Mouse (Mus musculus) midbrain, embryonic 14.5 days (tissue): ENCODE results near the gene Klf16. TPM values are rescaled to one million over a fixed set of nuclear protein-coding genes. Genes with fewer than 3 reads are reported as not detected.

Source experiments
- ATAC-seq: fragments of 200-750 bp; cut with Nextera tagmentation; 2 replicates; pipeline ENCODE4 v1.8.0; 2017; ENCODE audit warnings: moderate number of reproducible peaks, moderate library complexity; ENCODE audit not compliant: low FRiP score, low TSS enrichment
- DNase-seq: peaks from one replicate; pipeline ENCODE4 v3.0.0-alpha.2; 2015
- H3K27ac ChIP-seq: fragments of 300-500 bp; sonication (generic); replicated peaks from 2 replicates; pipeline ENCODE4 v1.5.1; 2014; ENCODE audit warnings: mild to moderate bottlenecking, low read depth, low read length, moderate library complexity
- H3K27me3 ChIP-seq: fragments of 300-500 bp; sonication (generic); 2 replicates; pipeline ENCODE4 v1.6.1; 2014; ENCODE audit warnings: low read length, control low read depth, mixed read lengths; ENCODE audit not compliant: control insufficient read depth, insufficient read depth
- H3K36me3 ChIP-seq: fragments of 300-500 bp; sonication (generic); 2 replicates; pipeline ENCODE4 v1.6.1; 2014; ENCODE audit warnings: low read length, control low read depth; ENCODE audit not compliant: control insufficient read depth, insufficient read depth
- H3K4me1 ChIP-seq: fragments of 300-500 bp; sonication (generic); 2 replicates; pipeline ENCODE4 v1.6.1; 2014; ENCODE audit warnings: mild to moderate bottlenecking, antibody characterized with exemption, low read length, control low read depth; ENCODE audit not compliant: control insufficient read depth, insufficient read depth
- H3K4me2 ChIP-seq: fragments of 300-500 bp; sonication (generic); 2 replicates; pipeline ENCODE4 v1.6.1; 2014; ENCODE audit warnings: mild to moderate bottlenecking, low read length, moderate library complexity
- H3K4me3 ChIP-seq: fragments of 300-500 bp; sonication (generic); replicated peaks from 2 replicates; pipeline ENCODE4 v1.5.1; 2014; ENCODE audit warnings: low read depth, low read length
- H3K9ac ChIP-seq: fragments of 300-500 bp; sonication (generic); replicated peaks from 2 replicates; pipeline ENCODE4 v1.6.1; 2014; ENCODE audit warnings: mild to moderate bottlenecking, low read length, moderate library complexity
- H3K9me3 ChIP-seq: fragments of 300-500 bp; sonication (generic); 2 replicates; pipeline ENCODE4 v1.6.1; 2016; ENCODE audit warnings: low read length, control low read depth, mixed read lengths; ENCODE audit not compliant: control insufficient read depth
- WGBS: fragments of 180-500 bp; shearing (Covaris S2); extraction: QIAGEN DNeasy Blood & Tissue Kit; methylation state at CpG from one replicate; pipeline ENCODE4 v1.1.7; 2014; 5-methylcytosine and 5-hydroxymethylcytosine counted together
- polyA plus RNA-seq: library from polyadenylated mRNA; unstranded; fragments of >200 nt; fragmentation: Nextera tagmentation; extraction: Ambion mirVana; gene quantifications from 2 replicates; pipeline ENCODE4 v1.2.1, GENCODE M21; 2014

The Klf16 gene
- 4.9 and 5.0 TPM in 2 replicates for polyA plus RNA-seq

DNA sequence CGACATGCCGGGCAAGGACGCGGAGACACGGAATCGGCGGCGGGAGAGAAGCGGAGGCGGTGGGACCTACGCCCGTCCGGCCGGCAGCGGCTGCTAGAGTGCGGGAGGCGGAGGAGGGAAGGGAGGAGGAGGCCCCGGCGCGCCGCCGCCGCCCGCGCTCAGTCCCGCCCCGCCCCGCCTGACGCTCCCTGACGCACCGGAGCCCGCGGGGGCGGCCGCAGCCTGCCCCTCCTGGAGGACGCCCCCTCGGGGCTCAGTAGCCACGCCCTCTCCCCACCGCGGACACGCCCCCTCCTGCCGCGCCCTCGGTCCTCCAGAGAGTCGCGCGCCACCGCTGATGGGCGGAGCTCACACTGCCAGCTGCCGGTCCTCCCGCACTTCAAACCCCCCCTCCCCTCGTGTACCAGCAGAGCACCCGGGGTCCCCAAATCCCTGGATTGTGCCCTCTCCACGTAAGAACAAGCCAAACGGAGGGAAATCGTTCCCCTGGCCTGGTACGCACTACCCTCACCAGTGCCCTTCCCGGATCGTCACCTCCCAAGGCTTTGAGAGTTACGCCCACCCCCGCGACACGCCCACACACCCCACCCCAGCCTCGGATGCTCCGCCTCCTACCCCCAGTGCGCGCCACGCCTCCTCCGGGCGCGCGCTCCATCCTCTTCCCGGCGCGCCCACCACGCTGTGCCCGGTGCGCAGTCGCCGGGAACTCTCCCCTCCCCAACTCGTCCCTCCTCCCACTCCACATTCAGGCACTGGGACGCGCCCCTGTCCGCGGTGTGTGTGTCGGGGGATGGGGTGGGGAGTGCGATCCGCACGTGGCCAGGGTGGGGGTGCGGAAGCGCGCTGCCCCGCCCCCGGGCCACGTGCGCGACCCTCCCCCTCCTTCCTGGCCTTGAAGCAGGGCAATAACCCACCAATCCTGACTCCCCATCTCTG lies at the start of gene Klf16:
Gene Klf16 (minus strand): TSS at position 127 of the 936 bp plus-strand sequence.
- under 1% methylated on average over 76 of the region's 97 CpGs for WGBS
- peak within 1 kb of the TSS; percentile 80 for H3K4me3 ChIP-seq
- H3K4me1 ChIP-seq: peaks cover 30% of the 10 kb centered on the region
- no peaks in the 10 kb centered on the region for H3K9me3 ChIP-seq
- H3K27me3 ChIP-seq: no peaks in the 10 kb centered on the region
- H3K9ac ChIP-seq: peak within 1 kb of the TSS; percentile 71
- peak within 1 kb of the TSS; percentile 81 for H3K27ac ChIP-seq
- DNase-seq (peak; percentile 93), ATAC-seq (peak; percentile 83)
- H3K4me2 ChIP-seq: peak within 1 kb of the TSS; percentile 91
- H3K36me3 ChIP-seq: peaks cover 3% of the 10 kb centered on the region; the same call in 1 of the 2 replicates

DNA sequence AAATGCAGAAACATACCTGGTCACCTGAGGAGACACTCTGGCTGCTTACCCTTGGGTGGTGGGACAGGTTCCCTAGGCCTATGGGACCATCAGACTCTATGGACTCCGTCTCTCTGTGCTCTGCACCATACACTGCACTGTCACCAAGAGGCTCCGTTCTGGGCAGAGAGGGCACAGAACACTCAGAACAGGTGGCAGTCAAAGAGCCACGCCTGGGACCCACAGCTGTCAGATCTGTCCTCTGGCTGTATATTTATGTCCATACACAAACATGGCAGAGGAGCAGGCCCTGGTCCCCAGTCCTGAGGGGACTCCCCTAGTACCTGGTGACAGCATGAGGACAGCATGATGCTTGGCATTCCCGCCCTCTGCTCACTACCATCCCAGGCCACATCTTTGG lies 48.6 kb upstream of the Klf16 start:
- peaks cover 22% of the 10 kb centered on the region for H3K4me1 ChIP-seq
- 97% methylated on average over 4 of the region's 4 CpGs for WGBS

DNA sequence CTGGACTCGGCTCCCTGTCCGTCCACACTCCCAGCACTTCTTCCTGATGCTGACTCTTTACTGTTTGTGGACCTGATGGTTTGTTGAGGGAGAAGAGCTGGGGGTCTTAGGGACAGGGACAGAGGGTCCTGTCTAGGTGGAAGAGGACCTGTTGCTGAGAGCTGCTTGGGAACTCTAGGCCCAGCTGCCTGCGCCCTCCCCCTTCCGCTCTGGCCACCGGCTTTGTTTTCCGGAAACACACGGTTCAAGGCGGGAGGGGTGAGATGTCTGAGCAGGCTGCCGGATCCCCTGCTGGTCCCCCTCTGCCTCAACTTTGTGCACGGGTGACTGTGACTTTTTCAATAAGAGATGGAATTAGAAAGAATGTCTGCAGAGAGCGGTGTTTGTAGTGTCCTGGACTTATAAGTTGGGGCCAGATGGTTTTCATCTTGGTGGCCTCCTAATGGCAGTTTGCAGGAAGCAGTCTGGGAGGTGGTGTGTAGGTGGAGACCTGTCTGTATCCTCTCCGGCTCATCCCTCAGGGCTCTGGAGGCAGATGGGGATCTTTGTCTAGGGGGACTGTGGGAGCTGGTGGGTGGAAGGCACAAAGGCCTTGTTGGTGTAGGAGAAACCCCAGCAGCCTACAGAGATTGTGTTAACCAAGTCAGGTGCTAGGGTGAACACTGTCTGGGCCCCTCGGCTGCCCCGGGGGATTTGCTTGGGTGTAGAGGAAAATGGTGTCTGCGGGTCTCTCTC lies 46.5 kb upstream of the Klf16 start:
- no peak for ATAC-seq
- Histone ChIP-seq H3K9me3 (no peaks in the 10 kb centered on the region), H3K27ac (peak overlapping the region; percentile 97), H3K4me2 (peak overlapping the region; percentile 98), H3K4me3 (peak overlapping the region; percentile 78), H3K9ac (peak overlapping the region; percentile 86), H3K4me1 (peaks cover 22% of the 10 kb centered on the region), H3K36me3 (no peaks in the 10 kb centered on the region), H3K27me3 (no peaks in the 10 kb centered on the region)
- peak; percentile 28 for DNase-seq
- WGBS: 17% methylated on average over 15 of the region's 15 CpGs

More for the DNA sequence above, 48.6 kb upstream of the Klf16 start:
- ATAC-seq: no peak
- H3K36me3 ChIP-seq: no peaks in the 10 kb centered on the region
- H3K4me3 ChIP-seq: no peak overlapping the region
- no peaks in the 10 kb centered on the region for H3K27me3 ChIP-seq
- no peak overlapping the region for H3K9ac ChIP-seq
- H3K9me3 ChIP-seq: no peaks in the 10 kb centered on the region
- no peak overlapping the region for H3K27ac ChIP-seq
- DNase-seq: no peak
- no peak overlapping the region for H3K4me2 ChIP-seq

DNA sequence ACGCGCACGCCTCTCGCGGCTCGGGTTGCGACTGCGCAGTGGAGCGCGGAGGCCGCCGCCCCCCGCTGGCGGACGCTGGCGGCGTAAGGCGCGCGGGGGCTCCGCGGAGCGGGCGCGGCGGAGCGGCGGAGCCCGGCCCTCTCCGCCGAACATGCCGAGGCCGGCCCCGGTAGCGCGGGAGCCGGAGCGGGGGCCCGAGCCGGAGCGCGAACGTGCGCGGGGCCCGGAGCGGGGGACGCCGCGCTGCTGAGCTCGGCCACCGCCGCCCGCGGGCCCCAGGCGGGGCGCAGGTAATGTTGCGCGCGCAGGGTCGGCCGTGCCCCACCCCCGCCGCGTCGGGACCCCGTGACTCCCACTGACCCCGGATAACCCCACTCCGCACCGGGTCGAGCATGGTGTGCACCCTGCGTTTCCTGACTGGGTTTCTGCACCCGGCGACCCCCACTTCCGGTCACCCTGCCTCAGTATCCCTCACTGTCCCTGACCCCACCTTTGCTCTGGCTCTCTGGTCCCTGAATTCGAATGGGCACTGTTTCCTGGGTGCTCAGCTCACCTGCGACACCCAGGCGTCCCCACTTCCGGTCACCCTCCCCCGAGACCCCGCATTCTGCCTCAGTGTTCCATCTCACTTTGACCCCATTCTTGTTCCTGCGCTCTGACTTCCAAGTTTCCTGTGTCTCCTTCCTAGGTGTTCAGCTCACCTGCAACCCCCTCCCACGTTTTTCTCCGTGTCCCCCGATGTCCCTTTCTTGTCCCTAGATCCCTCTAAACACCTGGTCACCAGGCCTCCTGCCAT lies 45.7 kb upstream of the Klf16 start, which contains the start of gene Csnk1g2:
Gene Csnk1g2 (plus strand): TSS at position 178 of the 796 bp plus-strand sequence.
- whole genome bisulfite sequencing: under 1% methylated on average over 85 of the region's 85 CpGs

DNA sequence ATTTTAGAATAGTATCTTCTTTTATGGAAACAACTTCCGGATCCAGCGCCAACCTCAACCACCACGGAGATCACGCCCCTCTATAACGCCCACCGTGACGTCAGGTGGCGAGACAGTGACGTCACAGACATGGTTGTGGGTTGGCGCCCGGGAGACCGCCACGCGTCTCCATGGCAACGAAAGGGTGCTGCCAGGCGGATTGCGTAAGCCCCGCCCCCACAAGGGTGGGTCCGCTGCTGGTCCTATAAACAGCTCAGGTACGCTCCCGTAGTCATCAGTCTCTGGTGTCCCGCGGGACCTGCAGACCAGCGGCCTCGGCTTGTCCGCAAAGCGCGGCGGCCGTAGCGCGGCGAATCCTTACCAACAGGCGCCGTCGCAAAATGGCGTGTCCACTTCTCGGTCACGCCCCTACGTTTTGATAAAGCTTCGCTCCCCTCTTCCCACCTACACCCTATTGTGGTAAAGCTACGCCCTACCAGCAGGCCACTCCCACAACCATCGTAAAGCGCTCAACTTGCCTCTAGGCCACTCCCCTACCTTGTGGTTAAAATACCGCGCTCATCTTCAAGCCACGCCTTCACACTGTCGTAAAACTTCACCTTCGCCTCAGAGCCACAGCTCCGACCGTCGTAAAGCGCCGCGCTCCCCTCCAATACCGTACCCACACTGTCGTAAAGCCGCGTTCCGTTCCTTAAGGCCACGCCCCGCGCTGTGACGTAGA lies 45.0 kb upstream of the Klf16 start:
- ATAC-seq (peak; percentile 96), DNase-seq (peak; percentile 100)
- H3K9ac ChIP-seq: peak overlapping the region; percentile 86; the same call in 1 of the 2 replicates
- no peaks in the 10 kb centered on the region for H3K27me3 ChIP-seq
- peak overlapping the region; percentile 78 for H3K4me3 ChIP-seq
- peak overlapping the region; percentile 97 for H3K27ac ChIP-seq
- H3K36me3 ChIP-seq: no peaks in the 10 kb centered on the region
- WGBS: under 1% methylated on average over 64 of the region's 64 CpGs
- H3K9me3 ChIP-seq: no peaks in the 10 kb centered on the region
- peak overlapping the region; percentile 98 for H3K4me2 ChIP-seq
- H3K4me1 ChIP-seq: peaks cover 22% of the 10 kb centered on the region

More for the DNA sequence above, 45.7 kb upstream of the Klf16 start, which contains the start of gene Csnk1g2:
- Histone ChIP-seq H3K4me2 (peak within 1 kb of the TSS; percentile 98), H3K27me3 (no peaks in the 10 kb centered on the region), H3K4me3 (peak within 1 kb of the TSS; percentile 78), H3K27ac (peak within 1 kb of the TSS; percentile 97), H3K4me1 (peaks cover 22% of the 10 kb centered on the region), H3K9ac (peak within 1 kb of the TSS; percentile 86), H3K9me3 (no peaks in the 10 kb centered on the region), H3K36me3 (no peaks in the 10 kb centered on the region)
- DNase-seq: no peak
- peak; percentile 6 for ATAC-seq

DNA sequence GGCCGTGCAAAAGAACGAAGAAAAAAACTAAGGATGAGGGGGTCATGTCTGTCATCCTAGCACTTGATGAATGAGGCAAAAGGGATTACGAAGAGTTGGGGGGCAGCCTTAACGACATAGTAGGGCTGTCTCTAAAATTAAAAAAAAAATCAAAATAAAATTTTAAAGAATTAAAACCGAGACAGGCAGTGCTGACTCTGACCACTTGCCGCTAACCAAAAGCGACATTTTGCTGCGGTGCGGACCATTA lies 44.5 kb upstream of the Klf16 start:
- no peaks in the 10 kb centered on the region for H3K9me3 ChIP-seq
- ATAC-seq (no peak), DNase-seq (no peak)
- H3K4me2 ChIP-seq: peak overlapping the region; percentile 66
- no peaks in the 10 kb centered on the region for H3K36me3 ChIP-seq
- H3K4me3 ChIP-seq: peak overlapping the region; percentile 78
- no peaks in the 10 kb centered on the region for H3K27me3 ChIP-seq
- WGBS: 3% methylated on average over 9 of the region's 9 CpGs
- peak overlapping the region; percentile 52 for H3K9ac ChIP-seq
- H3K27ac ChIP-seq: peak overlapping the region; percentile 97
- peaks cover 22% of the 10 kb centered on the region for H3K4me1 ChIP-seq

DNA sequence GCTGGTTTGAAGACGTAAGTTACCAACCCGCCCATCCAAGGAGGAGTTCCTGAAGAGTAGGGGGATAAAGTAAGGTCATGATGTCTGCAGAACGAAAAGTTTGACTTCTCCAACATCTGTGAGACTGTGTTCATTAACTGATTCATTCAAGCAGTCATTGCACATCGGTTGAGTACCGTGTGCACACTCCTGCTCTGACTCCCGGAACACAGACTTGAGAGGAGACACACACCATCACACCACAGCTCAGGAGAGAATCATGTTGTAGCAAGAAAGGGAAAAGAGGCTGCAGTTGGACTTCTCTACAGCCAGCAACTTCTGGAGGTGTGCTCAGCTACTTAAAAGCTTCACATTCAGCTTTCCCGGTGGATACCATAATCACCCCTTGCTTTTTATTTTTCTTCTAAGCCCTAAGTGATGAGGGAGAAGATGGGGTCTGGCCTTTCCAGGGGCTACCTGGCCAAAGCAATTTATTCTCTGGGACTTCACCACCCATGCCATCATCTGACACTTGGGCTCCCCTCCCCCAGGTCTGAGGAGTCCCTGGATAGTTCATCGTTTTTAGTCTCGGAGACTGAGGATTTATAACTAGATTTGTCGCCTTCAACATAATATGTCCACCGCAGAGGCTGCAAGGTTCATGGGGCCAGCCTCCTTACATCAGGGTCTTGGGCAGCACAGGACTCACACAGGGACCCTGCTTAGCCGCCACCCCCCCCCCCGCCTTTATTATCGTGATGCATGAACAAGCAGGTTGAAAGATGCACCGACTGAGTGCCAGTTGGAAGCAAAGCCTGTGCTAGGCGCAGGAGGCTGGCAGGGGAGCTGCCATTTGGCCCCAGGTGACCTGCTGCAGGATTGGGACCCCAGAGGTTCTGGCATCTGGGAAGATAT lies 43.9 kb upstream of the Klf16 start:
- DNase-seq (no peak), ATAC-seq (no peak)
- peaks cover 22% of the 10 kb centered on the region for H3K4me1 ChIP-seq
- peak overlapping the region; percentile 66 for H3K4me2 ChIP-seq
- peaks cover 1% of the 10 kb centered on the region for H3K36me3 ChIP-seq
- H3K4me3 ChIP-seq: peak overlapping the region; percentile 78
- 52% methylated on average over 16 of the region's 16 CpGs for WGBS
- no peaks in the 10 kb centered on the region for H3K27me3 ChIP-seq
- H3K27ac ChIP-seq: peak overlapping the region; percentile 97
- H3K9me3 ChIP-seq: no peaks in the 10 kb centered on the region
- H3K9ac ChIP-seq: peak overlapping the region; percentile 52
